Mouse (Mus musculus) urinary bladder, postnatal 0 days (tissue): ENCODE measurements around the gene Aqp1. TPM values are rescaled to one million over a fixed set of nuclear protein-coding genes. Genes with fewer than 3 reads are reported as not detected.

Source experiments
- microRNA-seq: library from miRNA; unstranded; fragments of <30 nt; microRNA quantifications from one replicate; pipeline ENCODE4, GENCODE M21; 2016
- polyA plus RNA-seq: library from polyadenylated mRNA; unstranded; fragments of >200 nt; fragmentation: Nextera tagmentation; extraction: Ambion mirVana; gene quantifications from 2 replicates; pipeline ENCODE4 v1.2.1, GENCODE M21; 2015

The Aqp1 gene
- polyA plus RNA-seq = 293 and 299 TPM in 2 replicates

DNA sequence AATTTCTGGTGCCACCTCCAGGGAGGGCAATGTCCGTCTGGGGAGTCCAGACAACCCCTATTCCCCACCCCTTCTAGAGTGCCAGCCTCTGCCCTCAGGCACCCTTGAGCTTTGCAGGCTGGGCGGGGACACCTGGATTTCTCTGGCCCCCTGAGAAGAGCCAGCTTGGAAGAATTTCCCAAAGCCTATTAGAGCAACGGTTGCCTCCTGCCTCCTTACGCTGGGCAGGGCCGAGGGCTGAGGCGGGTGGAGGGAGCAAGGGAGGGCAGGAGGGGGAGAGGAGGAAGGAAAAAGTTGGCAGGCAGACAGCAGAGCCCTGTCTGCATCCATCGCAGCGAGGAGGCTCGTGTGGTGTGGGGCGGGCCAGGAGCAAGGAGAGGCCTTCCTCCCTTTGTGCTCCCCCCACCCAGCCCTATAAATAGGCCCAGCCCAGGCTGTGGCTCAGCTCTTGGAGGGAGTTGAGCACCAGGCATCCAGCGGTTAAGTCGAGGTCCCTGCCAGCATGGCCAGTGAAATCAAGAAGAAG is at the start of gene Aqp1:
Gene Aqp1, plus strand, starts transcription at position 444 of the 526 bp plus-strand sequence.

DNA sequence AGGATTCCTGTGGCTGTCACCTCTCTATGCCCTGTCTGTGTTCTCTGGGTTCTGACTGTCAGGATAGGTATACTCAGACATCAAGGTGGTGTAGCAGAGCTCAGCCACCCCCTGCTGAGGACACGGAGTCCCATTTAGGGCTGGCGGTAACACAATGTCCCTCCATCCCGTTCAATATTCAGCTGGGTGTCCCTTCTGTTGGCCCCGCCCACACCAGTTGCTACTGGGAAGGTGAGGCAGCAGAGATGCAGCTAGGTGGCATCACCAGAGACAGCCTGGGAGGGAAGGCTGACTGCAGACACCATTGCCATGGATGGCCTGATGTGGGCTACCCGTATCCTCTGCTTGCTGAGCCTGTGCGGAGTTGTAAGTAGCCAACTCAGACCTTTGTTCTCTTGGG is 39.8 kb downstream of the Aqp1 start, which contains the start of gene Ghrhr:
Gene Ghrhr, plus strand, starts transcription at position 220 of the 400 bp plus-strand sequence.

Small RNA genes lying within 50 kb of the gene (microRNA-seq; reads per million reads assigned to microRNA genes)
- not detected for gene Gm25458

Other genes starting within 250 kb of the Aqp1 start
- gene Crhr2, start 203.4 kb upstream of the Aqp1 start, polyA plus RNA-seq = 0.11 and 0.16 TPM in 2 replicates
- 0.85 and 2.1 TPM in 2 replicates for gene Inmt, start 161.4 kb upstream of the Aqp1 start, polyA plus RNA-seq
- 3.8 and 5.2 TPM in 2 replicates for gene Mindy4, start 133.0 kb upstream of the Aqp1 start, polyA plus RNA-seq
- not detected in 2 replicates for gene Ghrhr, start 39.9 kb downstream of the Aqp1 start, polyA plus RNA-seq
- 2.3 and 2.8 TPM in 2 replicates for gene Adcyap1r1, start 115.5 kb downstream of the Aqp1 start, polyA plus RNA-seq